Mouse (Mus musculus) retina, embryonic 14.5 days (tissue): ENCODE data around the gene Ccdc80.

ENCODE experiments used
- DNase-seq: peaks from one replicate; pipeline ENCODE4 v3.0.0-alpha.2; 2015; ENCODE audit warnings: low spot score

The Ccdc80 gene

GRCm38 (mm10) chr16:45093137-45093731 is at the start of gene Ccdc80:
Gene Ccdc80, plus strand, starts transcription at chr16:45093402.
- DNase-seq: peak; percentile 15

GRCm38 (mm10) chr16:45044844-45045243 is 48.4 kb upstream of the Ccdc80 start:
- no peak for DNase-seq

- DNase-seq: no peak
These were observed 36.0 kb upstream of the Ccdc80 start for GRCm38 (mm10) chr16:45057222-45057621.

GRCm38 (mm10) chr16:45057922-45058321 is 35.3 kb upstream of the Ccdc80 start:
- DNase-seq: no peak

GRCm38 (mm10) chr16:45061140-45061539 is 32.1 kb upstream of the Ccdc80 start:
- DNase-seq: no peak

- DNase-seq: no peak
These were observed 22.7 kb upstream of the Ccdc80 start for GRCm38 (mm10) chr16:45070383-45071083.

GRCm38 (mm10) chr16:45071424-45071823 is 21.8 kb upstream of the Ccdc80 start:
- no peak for DNase-seq

GRCm38 (mm10) chr16:45077517-45078080 is 15.6 kb upstream of the Ccdc80 start:
- DNase-seq: no peak

GRCm38 (mm10) chr16:45079322-45079721 is 13.9 kb upstream of the Ccdc80 start:
- DNase-seq: no peak

GRCm38 (mm10) chr16:45088842-45089241 is 4.4 kb upstream of the Ccdc80 start:
- DNase-seq: no peak

GRCm38 (mm10) chr16:45090005-45090404 is 3.2 kb upstream of the Ccdc80 start:
- peak; percentile 86 for DNase-seq

- DNase-seq: peak; percentile 37
These were observed 1.0 kb downstream of the Ccdc80 start for GRCm38 (mm10) chr16:45094136-45094756.

- no peak for DNase-seq
These were observed 1.8 kb downstream of the Ccdc80 start for GRCm38 (mm10) chr16:45095030-45095429.

GRCm38 (mm10) chr16:45095561-45096482 is 2.6 kb downstream of the Ccdc80 start:
- DNase-seq: no peak

GRCm38 (mm10) chr16:45097467-45097866 is 4.3 kb downstream of the Ccdc80 start:
- no peak for DNase-seq

- no peak for DNase-seq
These were observed 5.1 kb downstream of the Ccdc80 start for GRCm38 (mm10) chr16:45098186-45098885.

GRCm38 (mm10) chr16:45098886-45099210 is 5.6 kb downstream of the Ccdc80 start:
- DNase-seq: no peak

GRCm38 (mm10) chr16:45100892-45101291 is 7.7 kb downstream of the Ccdc80 start:
- no peak for DNase-seq

GRCm38 (mm10) chr16:45104993-45105392 is 11.8 kb downstream of the Ccdc80 start:
- no peak for DNase-seq

- DNase-seq: no peak
These were observed 15.1 kb downstream of the Ccdc80 start for GRCm38 (mm10) chr16:45108203-45108878.

GRCm38 (mm10) chr16:45110498-45110897 is 17.3 kb downstream of the Ccdc80 start:
- DNase-seq: no peak
